Mouse (Mus musculus) kidney, postnatal 0 days (tissue): ENCODE data around the gene Phlpp1. TPM values are rescaled to one million over a fixed set of nuclear protein-coding genes. Genes with fewer than 3 reads are reported as not detected.
A peak's percentile ranks its signal among the peaks of the same experiment; 100 is the strongest.

Experiments
- ATAC-seq: fragments of 200-750 bp; cut with Nextera tagmentation; replicated peaks from 2 replicates; pipeline ENCODE4 v1.8.0; 2017; ENCODE audit warnings: low read depth, moderate number of reproducible peaks, moderate TSS enrichment, moderate library complexity; ENCODE audit not compliant: low FRiP score
- DNase-seq: peaks from one replicate; pipeline ENCODE4 v3.0.0-alpha.2; 2016; ENCODE audit warnings: low spot score
- H3K27ac ChIP-seq: fragments of 300-500 bp; sonication (generic); 2 replicates; pipeline ENCODE4 v1.5.1; 2014; ENCODE audit warnings: mild to moderate bottlenecking
- H3K27me3 ChIP-seq: fragments of 300-500 bp; sonication (generic); 2 replicates; pipeline ENCODE4 v1.6.1; 2014; ENCODE audit warnings: low read length, mixed read lengths; ENCODE audit not compliant: insufficient read depth
- H3K36me3 ChIP-seq: fragments of 300-500 bp; sonication (generic); 2 replicates; pipeline ENCODE4 v1.6.1; 2014; ENCODE audit warnings: low read length, mixed read lengths; ENCODE audit not compliant: insufficient read depth
- H3K4me1 ChIP-seq: fragments of 300-500 bp; sonication (generic); replicated peaks from 2 replicates; pipeline ENCODE4 v1.6.1; 2014; ENCODE audit warnings: antibody characterized with exemption, low read length, mixed read lengths; ENCODE audit not compliant: insufficient read depth
- H3K4me2 ChIP-seq: fragments of 300-500 bp; sonication (generic); 2 replicates; pipeline ENCODE4 v1.6.1; 2014; ENCODE audit warnings: mild to moderate bottlenecking, low read length, moderate library complexity, mixed read lengths
- H3K4me3 ChIP-seq: fragments of 300-500 bp; sonication (generic); replicated peaks from 2 replicates; pipeline ENCODE4 v1.5.1; 2014; ENCODE audit warnings: low read depth, low read length
- H3K9ac ChIP-seq: fragments of 300-500 bp; sonication (generic); 2 replicates; pipeline ENCODE4 v1.6.1; 2014; ENCODE audit warnings: low read depth, low read length
- H3K9me3 ChIP-seq: fragments of 300-500 bp; sonication (generic); replicated peaks from 2 replicates; pipeline ENCODE4 v1.6.1; 2016; ENCODE audit warnings: low read length, inconsistent platforms, mixed read lengths
- CTCF ChIP-seq: IDR thresholded peaks from 2 replicates; pipeline ENCODE4 v1.5.1; 2016; ENCODE audit warnings: antibody characterized with exemption, low read depth, mild to moderate bottlenecking, moderate library complexity
- whole genome bisulfite sequencing: fragments of 180-500 bp; shearing (Covaris S2); extraction: QIAGEN DNeasy Blood & Tissue Kit; methylation state at CpG from one replicate; pipeline ENCODE4 v1.1.7; 2014; 5-methylcytosine and 5-hydroxymethylcytosine counted together
- polyA plus RNA-seq: library from polyadenylated mRNA; unstranded; fragments of >200 nt; fragmentation: Nextera tagmentation; extraction: Ambion mirVana; gene quantifications from 2 replicates; pipeline ENCODE4 v1.2.1, GENCODE M21; 2015

Phlpp1 gene
- polyA plus RNA-seq, 1 experiment from 2014 or later = 2.9 TPM

GRCm38 (mm10) chr1:106188756-106189155 is 17.2 kb downstream of the Phlpp1 start:
- H3K9ac ChIP-seq = no peak overlapping the region
- no peaks in the 10 kb centered on the region for H3K36me3 ChIP-seq
- no peak overlapping the region for H3K4me3 ChIP-seq
- TF ChIP-seq CTCF = no peak
- H3K27ac ChIP-seq = no peak overlapping the region
- no peak for ATAC-seq
- H3K4me2 ChIP-seq = no peak overlapping the region
- DNase-seq = no peak
- H3K27me3 ChIP-seq = no peaks in the 10 kb centered on the region
- 96% methylated on average over 3 of the region's 3 CpGs for WGBS
- H3K4me1 ChIP-seq = peaks cover 2% of the 10 kb centered on the region; the same call in 1 of the 2 replicates
- H3K9me3 ChIP-seq = no peaks in the 10 kb centered on the region

- no peak overlapping the region for H3K4me2 ChIP-seq
- 85% methylated on average over 5 of the region's 5 CpGs for WGBS
- no peak overlapping the region for H3K4me3 ChIP-seq
- TF ChIP-seq CTCF = no peak
- no peaks in the 10 kb centered on the region for H3K9me3 ChIP-seq
- peaks cover 4% of the 10 kb centered on the region; the same call in 1 of the 2 replicates for H3K4me1 ChIP-seq
- H3K27ac ChIP-seq = no peak overlapping the region
- no peak overlapping the region for H3K9ac ChIP-seq
- ATAC-seq (no peak), DNase-seq (no peak)
- H3K27me3 ChIP-seq = no peaks in the 10 kb centered on the region
- no peaks in the 10 kb centered on the region for H3K36me3 ChIP-seq
Measured at GRCm38 (mm10) chr1:106189311-106189710, 17.8 kb downstream of the Phlpp1 start.

GRCm38 (mm10) chr1:106190695-106191094 is 19.1 kb downstream of the Phlpp1 start:
- ATAC-seq = no peak
- no peak for DNase-seq
- TF ChIP-seq CTCF = no peak

DNA sequence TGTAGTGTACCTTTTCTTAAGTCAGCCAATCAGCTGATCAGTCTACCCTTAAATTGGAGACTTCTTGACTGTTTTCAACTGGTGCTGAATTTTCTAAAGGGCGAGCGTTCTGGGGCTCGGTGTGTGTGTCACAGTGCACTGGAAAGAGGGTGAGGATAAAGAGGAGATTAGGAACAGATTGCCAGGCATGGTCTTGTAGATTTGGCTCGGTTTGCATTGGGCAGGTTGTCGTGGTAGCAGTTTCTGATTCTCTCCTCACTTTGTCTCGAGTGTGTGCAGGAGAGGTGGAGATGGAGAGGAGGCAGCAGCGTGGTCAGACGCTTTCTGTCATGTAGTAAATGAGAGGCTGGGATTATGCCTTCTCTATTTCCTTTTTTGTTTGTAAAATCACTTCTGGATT is 20.3 kb downstream of the Phlpp1 start:
- H3K27ac ChIP-seq = no peak overlapping the region
- H3K27me3 ChIP-seq = no peaks in the 10 kb centered on the region
- no peak overlapping the region for H3K4me2 ChIP-seq
- H3K9ac ChIP-seq = no peak overlapping the region
- no peak for TF ChIP-seq CTCF
- no peaks in the 10 kb centered on the region for H3K36me3 ChIP-seq
- ATAC-seq (no peak), DNase-seq (no peak)
- H3K4me3 ChIP-seq = no peak overlapping the region
- WGBS = 74% methylated on average over 8 of the region's 8 CpGs
- peaks cover 4% of the 10 kb centered on the region; the same call in 1 of the 2 replicates for H3K4me1 ChIP-seq
- H3K9me3 ChIP-seq = no peaks in the 10 kb centered on the region

More at GRCm38 (mm10) chr1:106190695-106191094, 19.1 kb downstream of the Phlpp1 start:
- H3K9ac ChIP-seq = no peak overlapping the region
- H3K4me1 ChIP-seq = peaks cover 4% of the 10 kb centered on the region; the same call in 1 of the 2 replicates
- H3K27me3 ChIP-seq = no peaks in the 10 kb centered on the region
- H3K36me3 ChIP-seq = no peaks in the 10 kb centered on the region
- no peak overlapping the region for H3K4me3 ChIP-seq
- no peaks in the 10 kb centered on the region for H3K9me3 ChIP-seq
- H3K4me2 ChIP-seq = no peak overlapping the region
- H3K27ac ChIP-seq = no peak overlapping the region
- 57% methylated on average over 3 of the region's 3 CpGs for WGBS

DNA sequence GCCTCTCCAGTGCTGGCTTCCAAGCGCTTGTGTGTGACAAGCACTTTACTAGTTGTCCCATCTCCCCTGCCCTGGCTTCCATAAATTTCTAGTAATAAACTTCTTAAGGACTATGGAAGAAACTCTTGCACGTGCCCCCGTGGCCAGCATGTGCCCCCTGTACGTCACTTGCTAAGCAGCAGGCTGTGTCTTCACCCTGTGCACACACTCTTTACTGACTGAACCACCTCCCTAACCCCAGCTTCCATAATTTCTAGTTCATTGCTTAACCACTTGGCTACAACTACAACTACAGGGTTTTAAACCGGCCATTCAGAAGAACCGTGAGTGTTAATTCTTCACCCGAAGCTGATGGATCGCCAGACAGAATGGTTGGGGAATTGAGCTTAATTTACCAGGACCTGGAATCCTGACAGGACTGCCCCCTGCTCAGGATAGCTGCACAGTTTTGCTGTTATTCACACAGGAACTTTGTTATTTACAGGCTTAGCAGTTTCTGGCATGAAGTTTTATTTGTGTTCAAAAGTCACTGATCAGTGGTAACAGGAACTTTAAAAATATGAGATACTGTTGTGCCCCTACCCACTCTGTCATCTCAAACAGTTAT is 21.4 kb downstream of the Phlpp1 start:
- no peak for ATAC-seq
- H3K27me3 ChIP-seq = no peaks in the 10 kb centered on the region
- no peak overlapping the region for H3K9ac ChIP-seq
- peaks cover 4% of the 10 kb centered on the region; the same call in 1 of the 2 replicates for H3K4me1 ChIP-seq
- WGBS = 32% methylated on average over 8 of the region's 8 CpGs
- H3K4me3 ChIP-seq = no peak overlapping the region
- H3K27ac ChIP-seq = no peak overlapping the region
- no peaks in the 10 kb centered on the region for H3K36me3 ChIP-seq
- no peaks in the 10 kb centered on the region for H3K9me3 ChIP-seq
- H3K4me2 ChIP-seq = no peak overlapping the region
- TF ChIP-seq CTCF = no peak
- DNase-seq = no peak

DNA sequence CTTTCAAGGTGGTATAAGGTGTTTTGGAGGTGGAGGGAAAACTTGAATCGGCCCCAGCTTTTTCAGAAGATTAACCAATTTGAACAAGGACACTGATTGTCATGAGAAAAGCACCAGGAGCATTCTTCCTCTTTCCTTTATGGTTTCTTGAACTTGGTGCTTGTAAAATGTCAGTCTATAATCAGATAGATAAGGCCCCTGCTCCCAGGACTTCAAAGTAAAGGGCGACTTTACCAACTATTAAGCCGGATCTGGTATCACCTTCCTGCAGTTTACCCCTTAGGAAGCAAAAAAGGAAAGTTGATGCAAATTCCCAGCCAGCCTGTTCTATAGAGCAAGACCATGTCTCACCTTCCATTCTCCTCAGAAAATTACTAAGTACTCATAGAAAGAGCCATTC is 21.9 kb downstream of the Phlpp1 start:
- Histone ChIP-seq H3K9ac (no peak overlapping the region), H3K9me3 (no peaks in the 10 kb centered on the region), H3K27me3 (no peaks in the 10 kb centered on the region), H3K4me1 (peaks cover 4% of the 10 kb centered on the region; the same call in 1 of the 2 replicates), H3K4me2 (no peak overlapping the region), H3K4me3 (no peak overlapping the region), H3K27ac (no peak overlapping the region), H3K36me3 (no peaks in the 10 kb centered on the region)
- no peak for TF ChIP-seq CTCF
- DNase-seq = no peak
- WGBS = 40% methylated on average over 3 of the region's 3 CpGs
- ATAC-seq = no peak

DNA sequence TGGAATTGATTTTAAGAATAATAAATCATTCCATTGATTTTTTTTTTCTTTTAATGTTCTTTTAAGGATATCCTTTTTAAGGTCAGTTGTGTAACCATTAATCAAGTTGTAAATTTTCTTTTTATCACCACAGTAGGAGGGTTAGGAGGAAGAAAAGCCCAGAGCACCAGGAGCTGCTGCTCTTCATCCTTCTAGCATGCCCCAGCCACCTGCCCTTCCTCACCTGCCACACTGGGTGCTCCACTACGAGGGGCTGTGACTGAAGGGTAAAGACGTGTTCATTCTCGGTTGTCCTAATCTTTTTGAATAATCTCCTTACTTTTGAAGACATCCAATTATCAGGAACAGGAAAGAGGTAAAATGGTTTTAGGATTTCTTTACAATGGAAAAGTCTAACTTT is 22.7 kb downstream of the Phlpp1 start:
- Histone ChIP-seq H3K4me1 (peaks cover 4% of the 10 kb centered on the region; the same call in 1 of the 2 replicates), H3K4me3 (no peak overlapping the region), H3K36me3 (no peaks in the 10 kb centered on the region), H3K27ac (no peak overlapping the region), H3K27me3 (no peaks in the 10 kb centered on the region), H3K4me2 (no peak overlapping the region), H3K9ac (no peak overlapping the region), H3K9me3 (no peaks in the 10 kb centered on the region)
- TF ChIP-seq CTCF = no peak
- WGBS = 50% methylated on average over 3 of the region's 3 CpGs
- ATAC-seq = no peak
- DNase-seq = peak; percentile 34
